20 mouse cellular contexts compared by ENCODE assay signal in the genomic region with DNA sequence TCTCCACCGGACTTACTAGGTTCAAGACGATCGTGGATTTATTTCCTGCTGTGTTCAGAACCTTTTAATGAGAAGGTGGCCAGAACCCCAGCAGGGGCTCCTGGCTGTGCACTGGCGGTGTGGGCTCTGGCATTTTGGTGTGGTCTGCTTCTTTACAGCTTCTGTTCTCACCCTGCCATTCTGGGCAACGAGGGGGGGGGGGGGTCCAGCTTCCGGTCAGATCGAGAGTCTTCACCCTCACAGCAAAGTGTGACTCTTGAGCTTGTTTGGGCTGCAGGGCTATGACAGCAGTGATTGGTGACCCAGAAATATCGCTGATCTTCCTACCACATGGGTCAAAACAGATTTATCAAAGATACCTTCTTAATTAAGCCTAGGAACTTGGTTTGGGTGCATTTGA. TPM values are rescaled to one million over a fixed set of nuclear protein-coding genes. Genes with fewer than 3 reads are reported as not detected.
"Had no signal": no experiment of that assay in that cellular context is flagged by ENCODE, and none has a peak within 500 bp of the region (broad histone marks: within the 10 kb centered on the region; RNA-seq: fewer than 3 reads in every experiment).

No protein-coding gene starts in this region.

- DNase-seq: retina, postnatal 1 day; right cerebral cortex, adult 18-20 months; right cerebral cortex, postnatal 14 days; right cerebral cortex, postnatal 25 days; right cerebral cortex, postnatal 4 days; spleen, adult 18-20 months; thymus, adult 18-20 months; thymus, adult 2 months; thymus, postnatal 14 days; thymus, postnatal 25 days; thymus, postnatal 36 days; thymus, postnatal 4 days had no signal

- H3K4me3 ChIP-seq: neural tube, embryonic 13.5 days; neural tube, embryonic 15.5 days; stomach, embryonic 15.5 days had no signal

- H3K9me3 ChIP-seq: neural tube, embryonic 13.5 days; neural tube, embryonic 15.5 days; stomach, embryonic 15.5 days had no signal

- H3K36me3 ChIP-seq: neural tube, embryonic 13.5 days; neural tube, embryonic 15.5 days; stomach, embryonic 15.5 days had no signal

- H3K4me1 ChIP-seq: neural tube, embryonic 13.5 days; neural tube, embryonic 15.5 days; stomach, embryonic 15.5 days had no signal

- H3K27me3 ChIP-seq: neural tube, embryonic 13.5 days; neural tube, embryonic 15.5 days; stomach, embryonic 15.5 days had no signal

- H3K27ac ChIP-seq: neural tube, embryonic 13.5 days; neural tube, embryonic 15.5 days; stomach, embryonic 15.5 days; stomach, postnatal 0 days had no signal

RNA-seq across cellular contexts. Expression of a gene that starts 8.5 kb away (rescaled TPM):
- total RNA-seq: neutrophil, adult 5-6 weeks had no signal
- polyA plus RNA-seq: stomach, embryonic 14.5 days; thymus, postnatal 0 days; urinary bladder, adult 2 months had no signal
